Mouse (Mus musculus) forebrain, embryonic 12.5 days (tissue): ENCODE measurements at regions not wholly inside any gene's neighbourhood (a gene's known extent, or its start where the extent isn't known, plus 50 kb on each side); places are given as distances from the start of the nearest gene placed in this dataset.

Experiments
- ATAC-seq: fragments of 200-750 bp; cut with Nextera tagmentation; 2 replicates; pipeline ENCODE4 v1.8.0; 2017; ENCODE audit warnings: moderate TSS enrichment; ENCODE audit not compliant: low FRiP score
- H3K27ac ChIP-seq: fragments of 300-500 bp; sonication (generic); 2 replicates; pipeline ENCODE4 v1.5.1; 2016; ENCODE audit warnings: mild to moderate bottlenecking
- H3K27me3 ChIP-seq: fragments of 300-500 bp; sonication (generic); 2 replicates; pipeline ENCODE4 v1.6.1; 2016; ENCODE audit warnings: mild to moderate bottlenecking
- H3K36me3 ChIP-seq: fragments of 300-500 bp; sonication (generic); replicated peaks from 2 replicates; pipeline ENCODE4 v1.6.1; 2016; ENCODE audit warnings: mild to moderate bottlenecking
- H3K4me1 ChIP-seq: fragments of 300-500 bp; sonication (generic); 2 replicates; pipeline ENCODE4 v1.6.1; 2016
- H3K4me2 ChIP-seq: fragments of 300-500 bp; sonication (generic); 2 replicates; pipeline ENCODE4 v1.6.1; 2016; ENCODE audit warnings: mild to moderate bottlenecking, moderate library complexity
- H3K4me3 ChIP-seq: fragments of 300-500 bp; sonication (generic); replicated peaks from 2 replicates; pipeline ENCODE4 v1.5.1; 2016; ENCODE audit warnings: mild to moderate bottlenecking
- H3K9ac ChIP-seq: fragments of 300-500 bp; sonication (generic); 2 replicates; pipeline ENCODE4 v1.6.1; 2016; ENCODE audit warnings: mild to moderate bottlenecking
- H3K9me3 ChIP-seq: fragments of 300-500 bp; sonication (generic); 2 replicates; pipeline ENCODE4 v1.6.1; 2016
- WGBS: fragments of 180-500 bp; shearing (Covaris S2); methylation state at CpG from one replicate; pipeline ENCODE4 v1.1.7; 2016; 5-methylcytosine and 5-hydroxymethylcytosine counted together

GRCm38 (mm10) chr1:50704639-50705038, 195.8 kb upstream of the Tmeff2 start:
- no peaks in the 10 kb centered on the region for H3K9me3 ChIP-seq
- H3K4me2 ChIP-seq: no peak overlapping the region
- 89% methylated on average over 2 of the region's 2 CpGs for WGBS
- H3K9ac ChIP-seq: no peak overlapping the region
- H3K4me1 ChIP-seq: no peaks in the 10 kb centered on the region
- no peak for ATAC-seq
- no peaks in the 10 kb centered on the region for H3K36me3 ChIP-seq
- H3K4me3 ChIP-seq: no peak overlapping the region
- no peaks in the 10 kb centered on the region for H3K27me3 ChIP-seq
- no peak overlapping the region for H3K27ac ChIP-seq

- 85% methylated on average over 5 of the region's 5 CpGs for WGBS
Observed at GRCm38 (mm10) chr1:50745049-50745448, 155.4 kb upstream of the Tmeff2 start.

DNA sequence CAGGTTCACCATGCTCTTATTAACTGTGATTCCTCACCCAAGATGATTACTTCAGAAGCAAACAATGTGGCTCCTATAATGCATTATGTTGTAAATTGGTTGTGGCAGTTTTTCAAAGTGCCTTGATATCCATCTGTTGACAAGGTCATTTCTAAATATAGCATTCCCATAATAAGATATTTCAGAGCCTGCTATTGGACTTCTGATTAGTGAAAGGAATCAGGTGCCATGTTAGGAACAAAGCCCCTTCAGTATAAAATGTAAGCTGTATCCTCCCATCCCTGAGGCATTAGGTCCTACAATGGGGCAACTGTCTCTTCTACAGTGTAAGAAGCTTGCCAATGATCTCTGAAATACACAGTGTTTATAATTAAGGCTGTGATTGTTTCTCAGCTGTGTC, 130.2 kb upstream of the Tmeff2 start:
- Histone ChIP-seq H3K36me3 (no peaks in the 10 kb centered on the region), H3K4me3 (no peak overlapping the region), H3K27ac (no peak overlapping the region), H3K9ac (no peak overlapping the region), H3K4me1 (no peaks in the 10 kb centered on the region), H3K27me3 (no peaks in the 10 kb centered on the region), H3K4me2 (no peak overlapping the region), H3K9me3 (no peaks in the 10 kb centered on the region)
- no peak; the same call in 1 of the 2 replicates for ATAC-seq

More at GRCm38 (mm10) chr1:50745049-50745448, 155.4 kb upstream of the Tmeff2 start:
- H3K4me2 ChIP-seq: no peak overlapping the region
- no peaks in the 10 kb centered on the region for H3K36me3 ChIP-seq
- no peak overlapping the region for H3K4me3 ChIP-seq
- H3K9ac ChIP-seq: no peak overlapping the region
- H3K27ac ChIP-seq: no peak overlapping the region
- no peaks in the 10 kb centered on the region for H3K9me3 ChIP-seq
- ATAC-seq: no peak
- H3K27me3 ChIP-seq: no peaks in the 10 kb centered on the region
- no peaks in the 10 kb centered on the region for H3K4me1 ChIP-seq

DNA sequence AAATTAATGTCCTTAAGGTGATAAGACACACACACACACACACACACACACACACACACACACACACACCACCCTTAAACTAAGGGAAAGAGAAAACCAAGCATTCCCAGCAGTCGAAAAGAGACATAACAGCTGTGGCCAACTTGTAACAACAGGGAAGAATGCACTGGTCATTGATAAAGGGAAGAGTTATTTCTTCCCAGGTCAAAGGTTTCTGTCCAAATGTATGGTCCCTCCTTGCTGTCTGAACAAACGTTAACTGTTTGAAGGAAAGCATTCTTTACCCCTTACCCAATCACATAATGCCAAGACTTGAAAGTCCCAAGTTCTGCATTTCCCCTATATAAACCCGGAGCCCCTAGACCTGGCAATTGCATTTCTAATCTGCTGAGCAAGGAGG, 105.2 kb upstream of the Tmeff2 start:
- no peak for ATAC-seq
- Histone ChIP-seq H3K27me3 (no peaks in the 10 kb centered on the region), H3K4me1 (no peaks in the 10 kb centered on the region), H3K4me2 (no peak overlapping the region), H3K9me3 (no peaks in the 10 kb centered on the region), H3K36me3 (no peaks in the 10 kb centered on the region), H3K27ac (no peak overlapping the region), H3K4me3 (no peak overlapping the region), H3K9ac (no peak overlapping the region)
- WGBS: 76% methylated on average over 3 of the region's 3 CpGs

- no peaks in the 10 kb centered on the region for H3K4me1 ChIP-seq
- no peaks in the 10 kb centered on the region for H3K36me3 ChIP-seq
- no peaks in the 10 kb centered on the region for H3K27me3 ChIP-seq
- H3K4me3 ChIP-seq: no peak overlapping the region
- no peak overlapping the region for H3K4me2 ChIP-seq
- no peak overlapping the region for H3K9ac ChIP-seq
- no peaks in the 10 kb centered on the region for H3K9me3 ChIP-seq
- H3K27ac ChIP-seq: no peak overlapping the region
- 50% methylated on average over 3 of the region's 3 CpGs for WGBS
- ATAC-seq: no peak
Observed at GRCm38 (mm10) chr1:50798166-50798565, 102.3 kb upstream of the Tmeff2 start.

GRCm38 (mm10) chr1:50806321-50806720, 94.1 kb upstream of the Tmeff2 start:
- no peaks in the 10 kb centered on the region for H3K27me3 ChIP-seq
- no peak overlapping the region for H3K4me2 ChIP-seq
- no peak for ATAC-seq
- no peak overlapping the region for H3K9ac ChIP-seq
- WGBS: 73% methylated on average over 1 of the region's 1 CpGs
- H3K27ac ChIP-seq: no peak overlapping the region
- no peaks in the 10 kb centered on the region for H3K36me3 ChIP-seq
- H3K9me3 ChIP-seq: no peaks in the 10 kb centered on the region
- H3K4me1 ChIP-seq: no peaks in the 10 kb centered on the region
- no peak overlapping the region for H3K4me3 ChIP-seq

- H3K4me3 ChIP-seq: no peak overlapping the region
- no peak overlapping the region for H3K9ac ChIP-seq
- no peak overlapping the region for H3K27ac ChIP-seq
- ATAC-seq: no peak
- H3K9me3 ChIP-seq: no peaks in the 10 kb centered on the region
- no peaks in the 10 kb centered on the region for H3K36me3 ChIP-seq
- H3K4me2 ChIP-seq: no peak overlapping the region
- 82% methylated on average over 1 of the region's 1 CpGs for WGBS
- no peaks in the 10 kb centered on the region for H3K27me3 ChIP-seq
- no peaks in the 10 kb centered on the region for H3K4me1 ChIP-seq
Observed at GRCm38 (mm10) chr1:50806821-50807220, 93.6 kb upstream of the Tmeff2 start.

DNA sequence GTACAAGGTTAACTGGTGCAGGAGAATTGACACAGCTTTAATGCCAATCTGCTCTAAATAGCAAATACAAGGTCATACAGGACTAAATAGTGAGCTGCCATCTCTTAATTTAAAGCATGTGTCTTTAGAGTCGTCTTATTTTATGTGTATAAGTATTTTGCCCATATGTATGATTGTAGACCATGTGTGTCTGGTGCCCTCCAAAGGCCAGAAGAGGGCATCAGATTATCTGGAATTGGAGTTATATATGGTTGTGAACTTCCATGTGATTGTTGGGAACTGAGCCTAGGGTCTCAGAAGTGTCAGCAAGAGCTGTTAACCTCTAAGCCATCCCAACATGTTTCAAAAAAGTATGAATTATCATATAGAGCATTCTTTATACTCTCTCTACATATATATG, 68.8 kb upstream of the Tmeff2 start:
- H3K4me1 ChIP-seq: no peaks in the 10 kb centered on the region
- H3K36me3 ChIP-seq: no peaks in the 10 kb centered on the region
- H3K9ac ChIP-seq: no peak overlapping the region
- H3K27me3 ChIP-seq: no peaks in the 10 kb centered on the region
- no peak overlapping the region for H3K4me3 ChIP-seq
- no peak for ATAC-seq
- WGBS: 68% methylated on average over 1 of the region's 1 CpGs
- no peaks in the 10 kb centered on the region for H3K9me3 ChIP-seq
- no peak overlapping the region for H3K4me2 ChIP-seq
- no peak overlapping the region for H3K27ac ChIP-seq

DNA sequence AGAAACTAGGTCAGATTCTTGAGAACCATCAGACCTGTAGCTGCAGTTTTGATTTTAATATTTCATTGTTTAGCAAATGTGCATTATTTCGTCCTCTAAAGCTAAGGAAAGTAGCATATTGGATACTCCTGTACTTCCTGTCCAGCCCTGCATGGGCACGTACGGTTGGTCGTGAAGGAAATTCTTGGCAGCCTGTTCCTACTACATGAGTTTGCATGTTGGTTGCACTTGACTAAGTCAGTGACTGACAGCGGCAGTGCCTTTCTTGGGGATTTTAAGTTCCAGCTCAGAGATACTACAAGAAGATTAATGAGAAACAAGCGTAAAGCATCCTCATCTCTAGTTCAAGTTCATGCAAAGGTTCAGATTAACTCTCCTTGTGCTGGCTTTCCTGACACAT, 64.3 kb upstream of the Tmeff2 start:
- no peak overlapping the region for H3K4me3 ChIP-seq
- no peaks in the 10 kb centered on the region for H3K4me1 ChIP-seq
- no peak overlapping the region for H3K27ac ChIP-seq
- H3K9ac ChIP-seq: no peak overlapping the region
- 89% methylated on average over 6 of the region's 6 CpGs for WGBS
- no peak for ATAC-seq
- no peaks in the 10 kb centered on the region for H3K36me3 ChIP-seq
- no peaks in the 10 kb centered on the region for H3K27me3 ChIP-seq
- no peak overlapping the region for H3K4me2 ChIP-seq
- no peaks in the 10 kb centered on the region for H3K9me3 ChIP-seq

DNA sequence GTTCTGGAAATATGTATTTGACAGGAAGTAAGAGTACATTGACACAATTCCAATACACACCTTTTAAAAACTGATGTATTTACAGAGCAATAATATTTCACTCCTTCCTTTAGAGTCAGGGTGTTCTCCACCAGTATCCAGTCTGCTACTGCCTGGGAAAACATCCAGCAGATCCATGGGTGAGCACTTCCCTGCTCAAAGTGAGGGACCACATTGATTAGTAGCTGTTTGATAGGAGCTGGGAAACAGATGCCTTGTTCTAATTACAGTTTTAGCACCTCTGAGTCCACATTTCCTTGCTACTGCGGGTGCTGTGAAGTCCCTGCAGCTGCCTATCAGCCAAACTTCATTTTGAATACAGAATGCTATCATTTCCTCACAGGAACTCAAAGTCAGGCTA, 53.3 kb upstream of the Tmeff2 start:
- no peak for ATAC-seq
- no peaks in the 10 kb centered on the region for H3K27me3 ChIP-seq
- H3K9ac ChIP-seq: no peak overlapping the region
- H3K4me3 ChIP-seq: no peak overlapping the region
- no peaks in the 10 kb centered on the region for H3K4me1 ChIP-seq
- 85% methylated on average over 1 of the region's 1 CpGs for WGBS
- no peak overlapping the region for H3K27ac ChIP-seq
- H3K9me3 ChIP-seq: no peaks in the 10 kb centered on the region
- H3K36me3 ChIP-seq: no peaks in the 10 kb centered on the region
- H3K4me2 ChIP-seq: no peak overlapping the region
